Mouse (Mus musculus): Measurements from ENCODE around the gene Stk4.

- TF ChIP-seq POLR2A (IDR thresholded peaks at IDR 0.05; ENCODE audit: low read depth, low read length): no peak
- TF ChIP-seq CTCF (IDR thresholded peaks at IDR 0.05; ENCODE audit: extremely low read depth, insufficient read length, insufficient replicate concordance, low read depth, low read length): no peak
Observed at GRCm38 (mm10) chr2:164114051-164114450, 43.9 kb downstream of the Stk4 start.
